26 mouse cellular contexts compared by ENCODE assay signal in genomic region chr12:104388477-104388876, GRCm38 (mm10). TPM values are rescaled to one million over a fixed set of nuclear protein-coding genes. Genes with fewer than 3 reads are reported as not detected.
"Had no signal": no experiment of that assay in that cellular context is flagged by ENCODE, and none has a peak within 500 bp of the region (broad histone marks: within the 10 kb centered on the region; RNA-seq: fewer than 3 reads in every experiment).

No protein-coding gene starts in this region.

- H3K4me1 ChIP-seq: liver, embryonic 15.5 days; midbrain, embryonic 13.5 days; midbrain, embryonic 15.5 days; neural tube, embryonic 13.5 days; neural tube, embryonic 15.5 days had no signal

- DNase-seq: lung, embryonic 14.5 days; lung, postnatal 10 days; lung, postnatal 4 days; retina, postnatal 1 day; right cerebral cortex, adult 18-20 months; right cerebral cortex, postnatal 25 days; right cerebral cortex, postnatal 4 days; spleen, adult 18-20 months; thymus, adult 18-20 months; thymus, postnatal 14 days; thymus, postnatal 36 days had no signal

- H3K27me3 ChIP-seq: liver, embryonic 15.5 days; midbrain, embryonic 13.5 days; midbrain, embryonic 15.5 days; neural tube, embryonic 13.5 days; neural tube, embryonic 15.5 days had no signal

- H3K4me3 ChIP-seq: liver, embryonic 15.5 days; midbrain, embryonic 13.5 days; midbrain, embryonic 15.5 days; myocyte; neural tube, embryonic 13.5 days; neural tube, embryonic 15.5 days had no signal

- H3K4me2 ChIP-seq: liver, embryonic 15.5 days; lung, embryonic 14.5 days; midbrain, embryonic 11.5 days; midbrain, embryonic 13.5 days; midbrain, embryonic 15.5 days; neural tube, embryonic 13.5 days; neural tube, embryonic 15.5 days had no signal

- H3K9me3 ChIP-seq: liver, embryonic 15.5 days; midbrain, embryonic 13.5 days; midbrain, embryonic 15.5 days; neural tube, embryonic 13.5 days; neural tube, embryonic 15.5 days had no signal

- H3K9ac ChIP-seq: liver, embryonic 15.5 days; lung, embryonic 14.5 days; midbrain, embryonic 13.5 days; midbrain, embryonic 15.5 days; neural tube, embryonic 13.5 days; neural tube, embryonic 15.5 days had no signal

- H3K27ac ChIP-seq: liver, embryonic 15.5 days; midbrain, embryonic 13.5 days; midbrain, embryonic 15.5 days; neural tube, embryonic 13.5 days; neural tube, embryonic 15.5 days had no signal

- H3K36me3 ChIP-seq: liver, embryonic 15.5 days; midbrain, embryonic 13.5 days; midbrain, embryonic 15.5 days; neural tube, embryonic 13.5 days; neural tube, embryonic 15.5 days had no signal

- ATAC-seq: midbrain, embryonic 13.5 days; midbrain, embryonic 15.5 days had no signal

RNA-seq across cellular contexts. Expression of gene Serpina3n, which starts 18.1 kb away (rescaled TPM):
- total RNA-seq: megakaryocyte-erythroid progenitor cell, adult 5-6 weeks had no signal
- polyA plus RNA-seq: lung, embryonic 14.5 days; midbrain, embryonic 11.5 days; midbrain, embryonic 13.5 days; neural tube, embryonic 11.5 days; stomach, embryonic 14.5 days had no signal

RNA-seq across cellular contexts. Expression of gene Serpina3k, which starts 50.2 kb away (rescaled TPM):
- total RNA-seq: megakaryocyte, adult 5-6 weeks; megakaryocyte-erythroid progenitor cell, adult 5-6 weeks had no signal
- polyA plus RNA-seq: liver, embryonic 15.5 days; lung, embryonic 14.5 days; lung, embryonic 16.5 days; midbrain, embryonic 11.5 days; midbrain, embryonic 13.5 days; midbrain, embryonic 15.5 days; myocyte; neural tube, embryonic 11.5 days; neural tube, embryonic 13.5 days; neural tube, embryonic 15.5 days; small intestine, adult 2 months; stomach, embryonic 14.5 days; stomach, embryonic 16.5 days; thymus, postnatal 0 days had no signal

RNA-seq across cellular contexts. Expression of gene Serpina3m, which starts 50.2 kb away (rescaled TPM):
- total RNA-seq: megakaryocyte, adult 5-6 weeks; megakaryocyte-erythroid progenitor cell, adult 5-6 weeks had no signal
- polyA plus RNA-seq: liver, embryonic 15.5 days; lung, embryonic 14.5 days; lung, embryonic 16.5 days; midbrain, embryonic 11.5 days; midbrain, embryonic 13.5 days; midbrain, embryonic 15.5 days; myocyte; neural tube, embryonic 11.5 days; neural tube, embryonic 13.5 days; neural tube, embryonic 15.5 days; small intestine, adult 2 months; stomach, embryonic 14.5 days; stomach, embryonic 16.5 days had no signal
